Mouse (Mus musculus) urinary bladder, adult 18-20 months (tissue): ENCODE data around the gene Glo1.
A peak's percentile ranks its signal among the peaks of the same experiment; 100 is the strongest.
"Not testable (repeated sequence)": the region's sequence is repeated elsewhere in the genome, so short reads cannot be mapped to it uniquely, and the experiment has no call there.

ENCODE experiments used
- DNase-seq, 2 experiments: peaks; one replicate each; pipeline ENCODE4 v3.0.0; 2022; ENCODE audit warnings: low spot score in 2 of 2, mixed read lengths in 2 of 2

Glo1 gene

DNA sequence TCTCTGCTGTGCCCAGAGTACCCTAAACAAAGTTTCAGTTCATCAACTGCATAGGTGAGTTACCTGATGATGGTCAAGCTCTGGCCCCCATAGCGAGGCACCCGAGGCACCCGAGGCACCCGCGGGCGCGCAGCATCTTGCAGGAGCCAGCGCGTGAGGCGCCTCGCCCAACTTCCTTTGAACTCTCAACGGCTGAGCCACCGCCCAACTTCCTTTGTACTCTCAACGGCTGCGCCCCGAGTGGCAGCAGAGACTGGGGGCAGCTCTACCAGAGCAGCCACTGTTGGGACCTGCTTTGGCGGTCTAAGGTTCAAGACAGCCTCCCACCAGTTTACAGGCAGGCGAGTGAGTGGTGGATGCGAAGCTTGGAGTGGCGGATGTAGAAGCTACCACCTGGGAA is at the start of gene Glo1:
Glo1 (minus strand) TSS at position 153 of the 400 bp plus-strand sequence.
- DNase-seq = not testable (repeated sequence)

DNA sequence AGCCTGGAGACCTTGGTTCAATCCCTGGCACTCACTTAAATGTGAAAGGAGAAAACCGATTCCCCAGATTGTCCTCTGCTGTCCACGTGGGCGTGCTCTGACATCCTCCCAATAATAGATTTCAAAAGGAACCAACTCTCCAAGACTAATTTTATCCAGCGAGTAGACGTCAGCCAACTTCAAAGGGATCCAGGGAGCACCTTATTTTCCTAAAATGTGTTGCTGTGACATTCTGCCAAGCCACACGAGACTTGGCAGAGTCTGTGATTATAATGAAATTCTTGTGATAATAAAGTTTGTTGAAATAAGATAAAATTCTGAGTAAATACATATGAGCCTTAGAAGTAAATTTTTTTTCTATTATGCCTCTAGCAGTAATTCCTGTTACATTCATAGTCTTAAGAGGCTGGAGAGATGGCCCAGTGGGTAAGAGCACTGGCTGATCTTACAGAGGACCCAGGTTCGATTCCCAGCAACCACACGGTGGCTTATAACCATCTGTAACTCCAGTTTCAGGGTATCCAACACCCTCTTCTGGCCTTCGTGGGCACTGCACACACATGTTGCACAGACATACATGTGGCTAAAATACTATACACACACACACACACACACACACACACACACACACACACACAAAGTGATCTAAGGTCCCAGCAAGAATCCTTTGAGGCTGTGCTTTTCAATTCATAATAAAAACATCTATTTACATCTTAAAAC is 48.5 kb upstream of the Glo1 start:
- no peak for DNase-seq

DNA sequence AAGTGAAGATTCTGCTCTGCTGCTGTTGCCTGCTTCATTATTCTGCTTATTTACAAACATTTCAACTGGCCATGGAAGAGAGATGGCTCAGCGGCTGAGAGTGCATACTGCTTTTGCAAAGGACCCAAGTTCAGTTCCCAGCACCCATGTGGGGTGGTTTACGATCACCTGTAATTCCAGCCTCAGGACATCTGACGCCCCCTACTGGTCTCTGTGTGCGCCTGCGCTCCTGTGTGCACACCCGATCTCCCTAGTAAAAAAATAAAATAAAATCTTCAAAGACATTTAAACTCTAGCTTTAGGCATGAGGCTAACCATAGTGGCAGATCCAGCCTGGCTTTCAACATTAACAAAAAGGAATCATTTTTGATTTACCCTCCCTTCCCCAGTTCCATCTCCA is 46.4 kb upstream of the Glo1 start:
- no peak for DNase-seq

DNA sequence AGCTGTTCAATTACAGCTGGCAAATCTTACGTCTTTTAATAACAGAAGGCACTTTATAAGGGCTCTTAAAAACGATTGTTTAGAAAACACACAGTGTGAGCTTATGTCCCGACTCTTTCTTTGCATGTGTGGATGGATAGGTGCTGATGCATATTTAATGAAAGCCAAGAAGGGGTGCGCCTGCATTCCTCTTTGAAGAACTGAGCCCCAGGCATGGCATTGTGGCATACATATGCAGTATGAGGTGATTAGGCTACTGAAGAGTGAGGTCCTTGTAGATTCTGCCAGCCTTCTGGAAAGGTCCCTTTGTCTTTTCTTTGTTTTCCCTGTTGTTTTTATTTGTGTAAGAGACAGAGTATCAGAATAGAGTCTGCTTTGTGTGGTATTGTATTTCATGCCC is 45.9 kb upstream of the Glo1 start:
- no peak for DNase-seq

DNA sequence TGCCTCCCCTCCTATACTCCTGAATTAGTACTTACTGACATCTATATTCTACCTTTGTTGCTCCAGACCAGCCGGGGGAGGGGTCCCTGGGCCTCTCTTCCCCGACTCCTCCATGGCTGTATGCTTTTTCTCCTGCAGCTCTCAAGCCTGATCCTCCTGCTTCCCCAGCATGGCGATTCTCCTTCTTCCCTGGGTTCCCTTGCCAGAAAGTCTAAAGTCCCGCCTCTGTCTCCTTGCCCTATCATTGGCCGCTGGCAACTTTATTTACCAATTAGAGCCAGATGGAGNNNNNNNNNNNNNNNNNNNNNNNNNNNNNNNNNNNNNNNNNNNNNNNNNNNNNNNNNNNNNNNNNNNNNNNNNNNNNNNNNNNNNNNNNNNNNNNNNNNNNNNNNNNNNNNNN is 38.2 kb upstream of the Glo1 start:
- DNase-seq = no peak

DNA sequence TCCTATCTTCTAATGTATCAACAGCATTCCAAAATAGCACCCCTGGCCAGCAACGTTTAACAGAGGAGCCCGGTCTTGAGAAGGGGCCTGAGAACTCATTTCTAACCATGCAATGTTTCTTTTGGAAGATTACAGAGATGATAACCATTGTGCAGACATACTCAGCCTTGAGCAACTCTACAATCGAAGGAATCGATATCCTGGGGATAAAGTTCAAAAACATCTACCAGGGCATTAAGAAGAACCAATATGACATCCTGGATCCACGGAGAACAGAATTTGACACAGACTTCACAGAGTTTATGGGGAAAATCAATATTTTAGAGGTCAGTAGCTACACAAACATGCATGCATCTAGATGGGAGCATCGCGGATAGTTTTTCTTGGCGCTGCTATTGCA is 36.5 kb upstream of the Glo1 start:
- DNase-seq = no peak

DNA sequence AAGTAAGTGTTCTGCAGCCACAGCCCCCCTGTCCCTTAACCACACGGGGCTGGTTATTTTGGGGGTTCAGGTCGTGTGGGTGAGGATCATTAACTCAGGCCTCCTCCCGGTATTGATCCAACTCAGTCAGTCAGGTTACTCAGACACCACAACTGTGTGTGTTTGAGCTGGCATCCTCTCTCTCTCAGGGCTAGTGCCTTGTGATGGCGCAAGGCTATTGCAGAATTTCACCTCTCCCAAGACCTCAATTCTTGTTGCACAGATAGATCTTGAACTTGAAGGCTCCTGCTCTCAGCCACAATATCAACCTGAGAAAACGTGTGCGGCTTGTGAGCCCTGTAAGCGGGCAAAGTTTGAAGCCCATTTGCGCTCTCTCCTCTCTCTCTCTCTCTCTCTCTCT is 35.5 kb upstream of the Glo1 start:
- no peak for DNase-seq

DNA sequence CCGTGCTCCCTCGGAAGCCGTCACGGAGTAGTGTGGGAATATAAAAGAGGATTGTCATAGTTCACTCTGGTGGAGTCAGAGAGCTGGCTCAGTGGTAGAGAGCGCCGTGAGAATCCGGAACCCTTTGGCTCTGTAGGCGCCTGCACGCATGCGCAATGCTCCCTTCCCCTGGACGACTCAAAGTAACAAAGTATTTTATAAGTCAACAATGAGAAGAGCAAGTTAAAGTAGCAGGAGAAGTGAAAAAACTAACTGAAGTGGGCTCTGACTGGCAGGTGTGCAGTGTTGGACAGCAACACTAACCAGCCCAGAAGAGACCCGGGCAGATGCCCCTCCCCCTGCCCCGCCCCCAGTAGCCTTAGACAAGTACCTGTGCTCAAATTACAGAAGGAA is 31.5 kb upstream of the Glo1 start:
- DNase-seq = peak; percentile 62 to 72

DNA sequence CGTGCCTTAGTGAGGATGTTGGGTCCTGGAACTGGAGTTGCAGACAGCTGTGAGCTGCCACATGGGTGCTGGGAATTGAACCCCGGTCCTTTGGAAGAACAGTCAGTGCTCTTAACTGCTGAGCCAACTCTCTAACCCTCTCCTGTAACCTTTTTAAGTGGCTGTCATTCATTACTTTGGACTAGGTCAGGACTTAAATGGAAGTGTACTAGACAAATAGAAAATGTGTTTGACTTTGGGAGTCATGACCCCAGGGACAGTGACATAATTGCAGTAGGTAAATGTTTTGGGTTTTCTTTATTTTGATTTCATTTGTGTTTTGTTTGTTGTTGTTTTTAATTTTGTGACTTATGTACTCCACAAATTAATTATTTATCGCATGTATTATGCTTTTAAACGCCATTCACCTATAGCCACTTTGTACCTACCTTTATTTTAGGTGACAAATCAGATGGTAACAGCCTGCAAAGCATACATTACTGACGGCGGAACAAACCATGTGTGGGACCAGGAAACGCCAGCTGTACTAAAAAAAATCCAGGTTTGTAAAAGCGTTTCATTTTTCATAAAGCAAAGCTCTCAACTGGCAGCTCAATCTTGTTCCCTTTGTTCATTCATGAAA is 31.0 kb upstream of the Glo1 start:
- no peak for DNase-seq

DNA sequence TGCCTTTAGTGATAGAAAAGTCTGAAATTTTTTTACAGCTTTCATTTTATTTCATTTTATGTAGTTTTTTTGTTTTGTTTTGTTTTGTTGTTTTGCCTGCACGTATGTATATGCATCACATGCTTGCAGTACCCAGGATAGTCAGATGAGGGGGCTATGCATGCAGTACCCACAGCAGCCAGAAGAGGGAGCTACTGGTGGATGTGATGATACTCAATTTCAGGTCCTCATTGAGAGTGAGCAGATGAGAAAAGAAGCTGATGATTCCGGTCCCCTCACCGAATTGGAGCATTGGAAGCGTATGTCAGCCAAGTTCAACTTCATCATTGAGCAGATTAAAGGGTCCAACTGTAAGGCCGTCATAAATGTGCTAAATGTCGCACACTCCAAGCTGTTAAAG is 26.3 kb upstream of the Glo1 start:
- DNase-seq = no peak

DNA sequence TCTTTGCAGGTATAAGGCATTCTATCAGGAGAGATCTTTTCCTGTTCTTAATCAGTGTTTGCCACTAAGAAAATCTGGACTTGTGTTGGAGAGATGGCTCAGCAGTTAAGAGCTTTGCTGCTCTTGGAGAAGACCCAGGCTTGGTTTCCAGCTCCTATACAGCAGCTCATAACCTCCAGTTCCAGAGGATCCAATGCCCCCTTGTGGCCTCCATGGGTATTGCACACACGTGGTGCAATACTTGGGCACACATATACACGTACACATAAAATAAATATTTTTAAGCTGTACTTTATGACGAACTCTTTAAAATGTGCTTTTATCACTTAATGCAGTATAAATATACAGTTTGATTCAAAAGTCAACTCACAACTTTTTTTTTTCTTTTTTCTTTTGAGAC is 22.1 kb upstream of the Glo1 start:
- no peak for DNase-seq

DNA sequence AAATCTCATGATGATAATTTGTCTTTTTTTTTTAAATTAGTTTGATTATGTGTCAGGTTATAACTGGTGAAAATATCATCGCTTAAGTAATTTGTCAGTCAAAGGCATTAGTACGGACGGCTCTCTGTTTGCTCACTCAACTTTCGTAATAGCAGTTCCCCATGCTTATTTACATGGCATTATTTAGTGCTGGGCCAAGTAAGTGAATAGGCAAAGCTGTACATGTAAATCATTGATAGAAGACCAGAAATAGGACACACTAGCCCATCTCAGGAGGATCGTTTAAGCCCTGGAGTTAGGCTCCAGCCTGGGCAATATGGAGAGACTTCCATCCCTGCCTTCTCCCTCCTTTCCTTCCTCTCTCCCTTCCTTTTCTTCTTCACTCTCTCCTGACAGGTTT is 14.2 kb upstream of the Glo1 start:
- DNase-seq = no peak

DNA sequence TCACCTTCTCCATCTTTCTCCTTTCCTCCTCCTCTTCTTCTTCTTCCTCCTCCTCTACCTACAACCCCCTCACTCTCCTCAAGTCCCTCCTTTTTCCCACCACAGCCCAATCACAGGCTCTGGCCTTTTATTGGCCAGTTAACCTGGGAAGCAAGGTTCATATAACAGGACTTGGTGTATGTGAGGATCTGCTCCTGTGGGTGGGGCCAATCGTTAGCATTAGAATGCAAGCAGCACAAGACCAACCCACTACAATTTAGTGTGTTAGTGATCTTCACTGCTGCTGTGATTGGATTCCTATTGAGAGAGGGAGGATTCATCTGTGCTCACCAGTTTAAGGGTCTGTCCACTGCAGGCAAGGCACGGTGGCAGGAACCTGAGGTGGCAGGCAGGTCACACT is 12.3 kb upstream of the Glo1 start:
- no peak for DNase-seq

DNA sequence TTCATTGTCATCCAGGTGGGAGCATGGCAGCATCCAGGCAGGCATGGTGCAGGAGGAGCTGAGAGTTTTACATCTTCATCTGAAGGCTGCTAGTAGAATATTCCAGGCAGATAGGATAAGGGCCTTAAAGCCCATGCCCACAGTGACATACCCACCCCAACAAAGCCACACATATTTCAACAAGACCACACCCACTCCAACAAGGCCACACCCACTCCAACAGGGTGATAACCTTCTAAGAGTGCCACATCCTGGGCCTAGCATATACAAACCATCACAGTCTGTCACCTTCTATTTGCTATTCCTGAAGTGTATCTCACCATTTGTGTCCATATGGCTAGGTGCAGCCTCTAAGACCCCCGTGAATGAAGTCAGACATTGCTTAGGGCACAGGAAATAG is 11.0 kb upstream of the Glo1 start:
- no peak for DNase-seq

DNA sequence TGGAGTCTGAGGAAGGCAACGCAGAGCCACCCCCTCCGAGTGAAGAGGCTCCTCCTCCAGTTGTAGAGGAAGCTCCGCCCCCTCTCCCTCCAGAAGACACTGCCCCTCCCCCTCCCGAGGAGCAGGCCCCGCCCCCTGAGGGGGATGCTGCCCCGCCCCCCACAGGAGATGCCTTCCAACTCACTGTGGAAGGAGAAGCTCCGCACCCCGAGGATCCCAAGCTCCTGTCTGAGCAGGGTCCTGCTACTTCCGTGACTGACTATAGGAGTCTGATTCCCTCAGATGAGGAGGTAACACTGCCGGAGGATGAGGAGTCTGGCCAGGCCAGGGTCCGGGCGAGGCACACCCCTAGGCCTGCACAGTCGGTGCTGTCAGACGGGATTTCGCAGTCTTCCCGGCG is 8.7 kb upstream of the Glo1 start:
- no peak for DNase-seq

DNA sequence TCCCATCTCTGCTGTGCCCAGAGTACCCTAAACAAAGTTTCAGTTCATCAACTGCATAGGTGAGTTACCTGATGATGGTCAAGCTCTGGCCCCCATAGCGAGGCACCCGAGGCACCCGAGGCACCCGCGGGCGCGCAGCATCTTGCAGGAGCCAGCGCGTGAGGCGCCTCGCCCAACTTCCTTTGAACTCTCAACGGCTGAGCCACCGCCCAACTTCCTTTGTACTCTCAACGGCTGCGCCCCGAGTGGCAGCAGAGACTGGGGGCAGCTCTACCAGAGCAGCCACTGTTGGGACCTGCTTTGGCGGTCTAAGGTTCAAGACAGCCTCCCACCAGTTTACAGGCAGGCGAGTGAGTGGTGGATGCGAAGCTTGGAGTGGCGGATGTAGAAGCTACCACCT is 2.5 kb downstream of the Glo1 start, which contains the start of gene Dnah8:
Dnah8 (plus strand) TSS at position 223 of the 400 bp plus-strand sequence.
- not testable (repeated sequence) for DNase-seq

DNA sequence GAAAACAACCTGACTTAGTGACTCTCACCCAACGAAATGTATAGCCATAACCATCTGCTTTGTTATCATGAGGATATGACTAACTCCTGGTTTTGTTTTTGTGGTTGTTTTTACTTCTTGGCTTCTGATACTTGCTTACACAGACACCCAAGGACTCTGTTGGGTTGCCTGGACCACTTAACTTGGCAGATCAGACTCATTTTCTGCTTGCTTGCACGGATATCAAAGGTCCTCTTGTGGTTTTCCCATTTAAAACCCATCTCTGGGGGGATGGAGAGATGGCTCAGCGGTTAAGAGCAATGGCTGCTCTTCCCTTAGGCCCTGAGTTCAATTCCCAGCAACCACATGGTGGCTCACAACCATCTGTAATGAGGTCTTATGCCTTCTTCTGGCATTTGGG is 3.5 kb downstream of the Glo1 start:
- no peak for DNase-seq

DNA sequence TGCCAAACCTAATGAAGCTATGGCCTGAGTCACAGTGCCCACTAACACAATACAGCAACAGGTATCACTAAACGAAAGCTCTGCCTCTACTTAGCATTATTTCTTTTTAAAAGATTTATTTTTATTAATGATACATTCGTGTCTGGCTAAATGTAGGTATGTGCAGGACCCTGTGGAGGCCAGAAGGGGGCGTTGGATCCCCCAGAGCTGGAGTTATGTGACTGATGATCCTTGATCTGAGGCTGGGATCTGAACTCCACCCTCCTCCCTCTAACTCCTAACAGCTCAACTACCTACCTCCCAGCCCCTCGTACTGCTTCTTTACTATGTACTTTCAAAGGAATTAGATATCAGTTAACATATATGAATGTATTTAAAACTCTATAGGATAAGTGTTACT is 5.2 kb downstream of the Glo1 start:
- DNase-seq = no peak

DNA sequence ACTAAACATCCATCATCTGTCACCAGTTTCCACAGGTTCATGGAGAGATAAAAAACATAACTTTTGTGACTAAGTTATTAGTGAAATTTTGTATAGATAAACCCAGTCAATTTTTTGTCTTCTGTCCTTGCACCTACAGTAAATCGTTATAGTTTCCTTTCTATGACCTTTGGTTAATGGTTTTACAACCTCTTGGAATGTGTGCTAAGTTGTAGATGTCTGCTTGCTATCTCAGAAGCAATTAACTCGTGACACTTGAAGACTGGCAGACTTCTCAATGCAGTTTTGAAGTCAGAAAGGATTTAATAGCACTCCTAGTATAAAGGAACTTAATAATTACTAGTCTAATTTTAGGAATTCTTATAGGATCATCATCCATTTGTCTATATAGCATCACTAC is 6.1 kb downstream of the Glo1 start:
- DNase-seq = no peak

DNA sequence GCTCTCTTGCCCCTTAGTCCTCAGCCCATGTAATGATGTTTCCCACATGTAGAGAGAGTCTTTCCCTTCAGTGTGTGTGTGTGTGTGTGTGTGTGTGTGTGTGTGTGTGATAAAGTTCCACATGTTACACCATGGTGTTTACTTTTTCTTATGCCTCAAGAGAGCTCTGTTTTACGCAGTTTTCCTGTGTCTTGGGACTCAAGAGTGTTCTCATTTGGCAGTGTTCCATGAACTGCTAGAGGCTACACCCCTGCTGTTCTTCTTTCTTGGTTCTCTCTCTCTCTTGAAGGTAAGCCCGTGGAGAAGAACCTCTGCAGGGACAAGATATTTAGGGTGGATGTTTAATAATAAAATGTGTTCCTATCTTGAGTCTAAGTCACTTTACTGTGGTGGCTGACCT is 7.5 kb downstream of the Glo1 start:
- no peak for DNase-seq

DNA sequence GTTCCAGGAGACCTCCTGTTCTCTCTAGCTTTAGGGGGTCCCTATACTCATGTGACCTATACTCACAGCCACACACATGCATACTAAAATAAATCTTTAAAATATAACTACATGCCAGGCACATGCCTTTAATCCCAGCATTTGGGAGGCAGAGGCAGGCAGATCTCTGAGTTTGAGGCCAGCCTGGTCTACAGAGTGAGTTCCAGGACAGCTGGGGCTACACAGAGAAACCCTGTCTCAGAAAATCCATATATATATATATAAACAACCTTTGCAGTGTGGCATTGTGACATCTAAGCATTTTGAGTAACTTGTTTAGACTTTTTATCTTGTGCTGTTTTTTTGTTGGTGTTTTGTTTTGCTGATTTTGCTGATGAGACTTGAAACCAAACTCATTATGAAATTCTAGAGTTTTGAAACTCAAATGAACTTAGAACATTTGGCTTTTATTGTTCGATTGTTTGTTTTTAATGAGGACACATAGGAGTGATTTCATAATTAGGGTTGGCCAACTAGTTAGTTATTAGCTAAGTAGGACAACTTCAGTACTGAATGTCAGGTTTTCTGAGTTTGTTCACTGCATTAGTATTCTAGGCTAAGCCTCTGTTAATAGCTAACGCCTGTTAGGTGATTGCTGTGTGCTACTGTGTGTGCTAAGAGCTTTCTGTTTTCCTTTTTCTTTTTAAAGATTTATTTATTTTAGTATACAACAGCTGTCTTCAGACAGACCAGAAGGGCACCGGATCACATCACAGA is 8.4 kb downstream of the Glo1 start:
- DNase-seq = no peak

DNA sequence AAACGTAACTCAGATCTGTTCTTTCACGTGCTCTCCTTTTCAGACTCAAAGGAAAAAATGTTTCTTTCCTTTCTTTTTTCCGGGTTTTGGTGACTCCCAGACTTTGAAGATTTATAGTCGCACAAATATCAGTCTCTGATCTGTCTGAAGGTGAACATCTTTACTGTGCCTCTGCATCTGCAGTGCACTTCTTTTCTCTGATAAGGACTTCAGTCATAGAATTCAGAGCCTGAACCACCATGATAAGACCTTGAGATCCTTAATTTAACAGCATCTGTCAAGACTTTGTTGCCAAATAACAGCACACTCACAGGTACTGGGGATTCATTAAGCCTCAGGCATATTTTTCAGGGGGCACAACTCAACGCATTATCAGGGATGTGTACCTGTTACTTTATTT is 10.5 kb downstream of the Glo1 start:
- no peak for DNase-seq

DNA sequence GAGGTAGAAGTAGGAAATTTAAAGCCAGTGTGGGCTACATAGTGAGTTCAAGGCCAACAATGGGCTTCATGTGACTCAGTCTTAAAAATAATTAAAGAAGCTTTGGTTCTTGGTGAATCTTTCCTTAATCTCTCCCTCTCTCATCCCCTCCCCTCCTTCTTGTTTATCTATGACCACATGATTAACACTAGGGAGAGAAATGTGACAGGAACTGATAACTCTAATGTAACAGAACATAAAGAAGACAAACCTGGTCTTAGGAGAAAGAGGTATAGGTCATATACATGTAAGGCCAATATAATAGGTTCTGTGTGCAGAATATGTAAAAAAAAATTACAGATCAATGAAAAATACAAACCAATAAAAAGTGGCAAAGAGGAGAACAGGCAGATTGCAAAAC is 13.3 kb downstream of the Glo1 start:
- no peak for DNase-seq
